Mouse (Mus musculus) E14TG2a.4 (cell line): Measurements from ENCODE around the gene Igdcc3.

Experiments
- H3K27me3 ChIP-seq: 2 replicates; pipeline ENCODE4 v1.6.1; 2014; ENCODE audit warnings: low read length, control low read depth; ENCODE audit not compliant: insufficient read depth
- H3K36me3 ChIP-seq: 2 replicates; pipeline ENCODE4 v1.6.1; 2014; ENCODE audit warnings: low read length, control low read depth; ENCODE audit not compliant: insufficient read depth
- H3K4me1 ChIP-seq: replicated peaks from 2 replicates; pipeline ENCODE4 v1.6.1; 2014; ENCODE audit warnings: low read depth, low read length, control low read depth
- H3K4me3 ChIP-seq: replicated peaks from 2 replicates; pipeline ENCODE4 v1.5.1; 2014; ENCODE audit warnings: mild to moderate bottlenecking, low read length
- H3K9me3 ChIP-seq: 2 replicates; pipeline ENCODE4 v1.6.1; 2014; ENCODE audit warnings: low read length, control low read depth
- CTCF ChIP-seq: conservative IDR thresholded peaks from 2 replicates; pipeline ENCODE4 v1.5.1; 2014; ENCODE audit warnings: low read length
- NANOG ChIP-seq: IDR thresholded peaks from 2 replicates; pipeline ENCODE4 v1.6.1; 2014; ENCODE audit warnings: borderline replicate concordance, low read length, mixed read lengths
- POU5F1 ChIP-seq: IDR thresholded peaks from 2 replicates; pipeline ENCODE4 v1.6.1; 2014; ENCODE audit warnings: low read length, borderline replicate concordance

Gene Igdcc3

DNA sequence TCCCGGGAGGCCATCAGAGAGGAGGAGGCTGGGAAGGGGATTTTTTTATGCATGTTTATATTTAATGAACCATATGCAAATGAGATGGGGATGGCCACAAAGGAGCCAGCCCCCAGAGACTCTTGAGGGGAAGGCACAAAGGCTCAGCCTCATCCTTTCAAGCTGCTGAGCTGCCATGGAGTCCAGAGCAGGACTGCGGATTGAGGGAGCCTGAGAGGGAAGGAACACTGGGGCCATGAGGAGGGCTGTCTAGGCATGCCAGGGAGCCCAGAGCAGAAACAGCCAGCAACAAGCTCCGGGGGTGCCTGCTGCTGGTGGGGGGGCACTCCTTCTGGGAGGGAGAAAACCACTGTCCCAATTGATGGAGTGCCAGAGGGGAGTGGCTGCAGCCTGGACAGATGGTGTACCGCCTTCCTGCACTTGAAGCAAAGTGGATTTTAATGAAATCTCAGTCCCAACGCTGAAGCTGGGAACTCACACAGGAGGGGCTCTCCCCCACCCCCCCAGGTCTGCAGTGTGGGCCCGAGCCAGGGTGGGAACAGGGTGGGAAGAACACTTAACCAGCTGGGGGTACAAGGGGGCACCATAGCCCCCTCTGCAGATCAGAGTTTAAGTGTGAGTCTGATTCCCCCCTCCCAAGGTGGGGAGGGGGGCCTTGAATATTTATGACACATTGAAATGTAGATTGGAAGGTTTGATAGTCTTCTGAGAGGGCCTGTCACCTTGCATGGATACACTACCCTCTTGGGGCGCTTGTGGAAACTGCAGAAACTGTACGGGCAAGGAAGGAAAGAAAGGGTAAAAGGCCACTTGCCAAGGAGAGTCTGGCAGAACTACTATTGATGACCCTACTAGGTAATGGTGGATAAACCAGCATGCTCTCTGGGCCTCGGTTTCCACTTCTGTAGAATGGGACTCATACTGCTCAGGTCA is 35.2 kb downstream of the Igdcc3 start:
- peaks cover 12% of the 10 kb centered on the region for H3K27me3 ChIP-seq
- TF ChIP-seq CTCF, result 0 out of 2 replicates have a peak, but pooled peaks have one; percentile 6
- TF ChIP-seq NANOG, result no peak
- H3K36me3 ChIP-seq, result no peaks in the 10 kb centered on the region
- no peaks in the 10 kb centered on the region for H3K9me3 ChIP-seq
- peak overlapping the region; percentile 46 for H3K4me3 ChIP-seq
- H3K4me1 ChIP-seq, result peaks cover 64% of the 10 kb centered on the region

DNA sequence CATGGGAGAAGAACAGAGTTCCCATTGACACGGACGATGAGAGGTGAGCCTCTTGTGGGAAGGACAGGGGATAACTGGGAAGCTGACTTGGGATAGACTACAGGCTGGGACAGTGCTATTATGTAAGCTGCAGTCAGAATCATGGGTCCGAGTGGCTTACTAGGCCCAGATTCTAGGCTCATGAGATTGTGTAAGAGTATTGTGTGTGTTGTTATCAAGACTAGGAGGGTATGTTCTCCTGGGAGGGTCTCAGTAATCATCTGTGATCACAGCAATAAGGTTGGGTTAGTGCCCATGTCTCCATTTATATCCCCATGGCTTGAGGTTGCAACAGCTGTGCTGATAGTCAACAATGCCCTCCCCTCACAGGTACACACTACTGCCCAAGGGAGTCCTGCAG is 36.5 kb downstream of the Igdcc3 start:
- Histone ChIP-seq H3K27me3 (peaks cover 18% of the 10 kb centered on the region), H3K4me1 (peaks cover 77% of the 10 kb centered on the region), H3K36me3 (no peaks in the 10 kb centered on the region), H3K9me3 (no peaks in the 10 kb centered on the region), H3K4me3 (peak overlapping the region; percentile 66; the same call in 1 of the 2 replicates)
- TF ChIP-seq POU5F1 (no peak), CTCF (no peak), NANOG (no peak)

DNA sequence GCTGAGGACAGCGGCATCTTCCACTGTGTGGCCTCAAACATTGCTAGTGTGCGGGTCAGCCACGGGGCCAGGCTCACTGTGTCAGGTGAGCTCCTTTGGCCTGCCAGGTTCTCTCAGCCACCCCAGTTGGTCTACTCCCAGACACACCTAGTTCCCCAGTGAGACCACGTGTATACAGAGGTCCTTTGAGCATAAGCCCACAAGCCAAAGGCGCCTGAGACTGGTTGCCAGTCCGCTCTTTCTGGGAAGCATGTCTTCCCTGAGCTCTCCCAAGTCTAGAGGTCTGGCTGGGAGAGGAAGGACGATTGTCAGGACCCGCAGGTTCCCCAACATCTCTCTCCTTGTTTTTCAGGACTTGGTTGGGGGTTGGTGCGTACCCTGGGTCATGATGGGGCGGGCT is 36.9 kb downstream of the Igdcc3 start:
- no peak for TF ChIP-seq CTCF
- no peak for TF ChIP-seq POU5F1
- TF ChIP-seq NANOG, result no peak
- H3K36me3 ChIP-seq, result no peaks in the 10 kb centered on the region
- peaks cover 81% of the 10 kb centered on the region for H3K4me1 ChIP-seq
- H3K27me3 ChIP-seq, result peaks cover 14% of the 10 kb centered on the region
- H3K9me3 ChIP-seq, result no peaks in the 10 kb centered on the region
- H3K4me3 ChIP-seq, result peak overlapping the region; percentile 66

GRCm38 (mm10) chr9:65178336-65179213 is 37.6 kb downstream of the Igdcc3 start:
- Histone ChIP-seq H3K36me3 (no peaks in the 10 kb centered on the region), H3K4me1 (peaks cover 87% of the 10 kb centered on the region), H3K27me3 (peaks cover 9% of the 10 kb centered on the region), H3K9me3 (no peaks in the 10 kb centered on the region), H3K4me3 (peak overlapping the region; percentile 66)
- TF ChIP-seq NANOG, result no peak
- TF ChIP-seq POU5F1, result no peak
- TF ChIP-seq CTCF, result no peak

DNA sequence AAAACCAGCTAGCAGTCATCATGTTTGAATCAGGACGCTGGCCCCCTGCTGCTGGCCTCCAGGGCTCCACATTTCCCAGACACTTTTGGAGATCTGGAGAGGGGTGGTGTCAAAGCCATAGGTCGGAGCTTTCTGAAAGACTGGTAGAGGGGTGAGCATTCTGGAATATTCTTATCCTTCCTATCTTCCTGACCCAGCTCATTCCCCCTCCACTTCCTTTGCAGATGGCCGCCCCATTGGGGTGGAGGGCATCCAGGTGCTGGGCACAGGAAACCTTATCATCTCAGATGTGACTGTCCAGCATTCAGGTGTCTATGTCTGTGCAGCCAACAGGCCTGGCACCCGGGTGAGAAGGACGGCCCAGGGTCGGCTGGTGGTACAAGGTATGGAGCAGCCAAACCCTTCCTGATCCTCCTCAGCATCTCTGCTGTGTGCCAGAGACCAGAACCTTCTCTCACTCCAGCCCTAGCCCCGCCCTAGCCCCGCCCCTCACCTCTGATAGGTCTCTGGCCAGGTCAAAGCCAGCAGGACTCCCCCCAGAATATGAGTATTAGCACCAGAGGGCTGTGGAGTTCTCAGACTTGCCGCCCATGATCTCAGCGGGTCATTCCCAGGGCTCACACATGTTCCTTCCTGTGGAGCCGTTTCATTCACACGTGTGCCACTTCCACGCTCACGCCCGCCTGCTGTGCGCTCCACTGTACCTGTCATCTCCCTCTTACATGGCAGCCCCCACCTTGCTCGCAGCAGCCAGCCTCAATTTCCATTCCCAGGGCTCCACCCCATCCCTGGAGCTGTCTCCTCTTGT is 39.0 kb downstream of the Igdcc3 start:
- Histone ChIP-seq H3K36me3 (no peaks in the 10 kb centered on the region), H3K9me3 (no peaks in the 10 kb centered on the region), H3K27me3 (peaks cover 10% of the 10 kb centered on the region), H3K4me3 (peak overlapping the region; percentile 55), H3K4me1 (peaks cover 98% of the 10 kb centered on the region)
- TF ChIP-seq POU5F1, result no peak
- no peak for TF ChIP-seq NANOG

DNA sequence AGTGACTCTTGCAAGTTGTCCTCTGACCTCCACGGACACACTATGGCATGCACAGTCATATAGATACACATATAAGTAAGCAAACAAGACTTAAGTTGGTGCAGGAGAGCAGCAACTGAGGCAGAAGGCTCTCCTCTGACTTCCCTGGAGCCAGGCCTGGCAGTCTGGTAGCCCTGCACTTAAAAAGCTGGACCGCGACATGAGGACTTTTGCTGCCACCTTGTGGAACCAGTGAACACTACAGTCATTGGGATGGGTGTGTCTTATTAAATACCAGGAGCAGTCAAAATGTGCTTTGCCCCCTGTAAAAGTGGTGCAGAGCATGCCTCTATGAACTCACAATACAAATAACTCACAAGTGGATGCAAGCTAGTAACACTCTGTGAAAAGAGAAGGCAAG is 47.6 kb downstream of the Igdcc3 start:
- TF ChIP-seq CTCF (peak; percentile 92), POU5F1 (no peak)
- H3K36me3 ChIP-seq, result no peaks in the 10 kb centered on the region
- H3K4me3 ChIP-seq, result no peak overlapping the region
- H3K27me3 ChIP-seq, result peaks cover 4% of the 10 kb centered on the region; the same call in 1 of the 2 replicates
- H3K4me1 ChIP-seq, result peaks cover 68% of the 10 kb centered on the region
- H3K9me3 ChIP-seq, result no peaks in the 10 kb centered on the region

GRCm38 (mm10) chr9:65190306-65190705 is 49.3 kb downstream of the Igdcc3 start:
- H3K4me1 ChIP-seq, result peaks cover 69% of the 10 kb centered on the region
- H3K4me3 ChIP-seq, result no peak overlapping the region
- H3K36me3 ChIP-seq, result no peaks in the 10 kb centered on the region
- H3K9me3 ChIP-seq, result no peaks in the 10 kb centered on the region
- no peaks in the 10 kb centered on the region for H3K27me3 ChIP-seq
- no peak for TF ChIP-seq NANOG
- no peak for TF ChIP-seq CTCF
- TF ChIP-seq POU5F1, result no peak

GRCm38 (mm10) chr9:65191389-65191754 is 50.4 kb downstream of the Igdcc3 start:
- Histone ChIP-seq H3K27me3 (no peaks in the 10 kb centered on the region), H3K36me3 (no peaks in the 10 kb centered on the region), H3K4me1 (peaks cover 67% of the 10 kb centered on the region), H3K4me3 (no peak overlapping the region), H3K9me3 (no peaks in the 10 kb centered on the region)
- no peak for TF ChIP-seq POU5F1
- TF ChIP-seq CTCF, result no peak
- no peak for TF ChIP-seq NANOG
